Mouse (Mus musculus) retina, postnatal 7 days (tissue): Measurements from ENCODE around the gene Rhob.
A peak's percentile ranks its signal among the peaks of the same experiment; 100 is the strongest.
"Not testable (repeated sequence)": the region's sequence is repeated elsewhere in the genome, so short reads cannot be mapped to it uniquely, and the experiment has no call there.

Experiments
- DNase-seq: peaks from one replicate; pipeline ENCODE4 v3.0.0-alpha.2; 2012; ENCODE audit warnings: low read depth, low spot score

The Rhob gene

GRCm38 (mm10) chr12:8474836-8475387, 24.9 kb downstream of the Rhob start:
- no peak for DNase-seq

GRCm38 (mm10) chr12:8472591-8473358, 27.0 kb downstream of the Rhob start:
- DNase-seq = no peak

- DNase-seq = no peak
These were observed 27.8 kb downstream of the Rhob start for GRCm38 (mm10) chr12:8472051-8472450.

- DNase-seq = no peak
These were observed 28.8 kb downstream of the Rhob start for GRCm38 (mm10) chr12:8470962-8471361.

- DNase-seq = no peak
These were observed 29.9 kb downstream of the Rhob start for GRCm38 (mm10) chr12:8469742-8470494.

GRCm38 (mm10) chr12:8468221-8468865, 31.5 kb downstream of the Rhob start:
- no peak for DNase-seq

- no peak for DNase-seq
These were observed 32.5 kb downstream of the Rhob start for GRCm38 (mm10) chr12:8467029-8467924.

GRCm38 (mm10) chr12:8465680-8466079, 34.1 kb downstream of the Rhob start:
- DNase-seq = no peak

GRCm38 (mm10) chr12:8464961-8465360, 34.8 kb downstream of the Rhob start:
- no peak for DNase-seq

- no peak for DNase-seq
These were observed 36.1 kb downstream of the Rhob start for GRCm38 (mm10) chr12:8463599-8464160.

- no peak for DNase-seq
These were observed 37.3 kb downstream of the Rhob start for GRCm38 (mm10) chr12:8462533-8462932.

GRCm38 (mm10) chr12:8461575-8461974, 38.2 kb downstream of the Rhob start:
- DNase-seq = not testable (repeated sequence)

GRCm38 (mm10) chr12:8458400-8458799, 41.4 kb downstream of the Rhob start:
- DNase-seq = no peak

GRCm38 (mm10) chr12:8457052-8457451, 42.8 kb downstream of the Rhob start:
- DNase-seq = no peak

GRCm38 (mm10) chr12:8455046-8455445, 44.8 kb downstream of the Rhob start:
- no peak for DNase-seq

GRCm38 (mm10) chr12:8454487-8454886, 45.3 kb downstream of the Rhob start:
- no peak for DNase-seq

- DNase-seq = no peak
These were observed 46.8 kb downstream of the Rhob start for GRCm38 (mm10) chr12:8452766-8453621.

GRCm38 (mm10) chr12:8451571-8452485, 48.0 kb downstream of the Rhob start:
- no peak for DNase-seq

GRCm38 (mm10) chr12:8450639-8451038, 49.2 kb downstream of the Rhob start:
- DNase-seq = peak; percentile 14
